Mouse (Mus musculus) bone marrow macrophage, adult 2 months (primary cell): ENCODE data around the gene Cyp2j5. TPM values are rescaled to one million over a fixed set of nuclear protein-coding genes. Genes with fewer than 3 reads are reported as not detected.

ENCODE experiments used
- H3K27ac ChIP-seq: 2 replicates; pipeline ENCODE4 v1.5.1; 2012; ENCODE audit warnings: low read depth, low read length; ENCODE audit not compliant: insufficient read depth
- H3K4me1 ChIP-seq: 2 replicates; pipeline ENCODE4 v1.6.1; 2012; ENCODE audit warnings: low read length; ENCODE audit not compliant: control insufficient read depth, insufficient read depth
- H3K4me3 ChIP-seq: 2 replicates; pipeline ENCODE4 v1.5.1; 2012; ENCODE audit warnings: mild to moderate bottlenecking, low read length, moderate library complexity; ENCODE audit not compliant: insufficient read depth
- CTCF ChIP-seq: IDR thresholded peaks from 2 replicates; pipeline ENCODE4 v1.5.1; 2012; ENCODE audit warnings: low read depth, mild to moderate bottlenecking, low read length, moderate library complexity
- POLR2A ChIP-seq: IDR thresholded peaks from 2 replicates; pipeline ENCODE4 v1.6.1; 2012; ENCODE audit warnings: mild to moderate bottlenecking, low read depth, low read length, borderline replicate concordance
- polyA plus RNA-seq: library from polyadenylated mRNA; stranded (reverse); fragments of >200 nt; gene quantifications from 2 replicates; pipeline ENCODE4 v1.2.4, GENCODE M21; 2012; ENCODE audit not compliant: missing spikeins, insufficient read depth, insufficient read length

The Cyp2j5 gene
- not detected in 2 replicates for polyA plus RNA-seq

- Histone ChIP-seq H3K27ac (no peak within 1 kb of the TSS), H3K4me3 (no peak within 1 kb of the TSS), H3K4me1 (no peaks in the 10 kb centered on the region)
- TF ChIP-seq CTCF (no peak), POLR2A (no peak)
Measured at GRCm38 (mm10) chr4:96663991-96664390, at the start of gene Cyp2j5. Cyp2j5 (minus strand) TSS chr4:96664154.

GRCm38 (mm10) chr4:96705281-96705951, 41.5 kb upstream of the Cyp2j5 start:
- H3K4me3 ChIP-seq, result no peak overlapping the region
- no peak overlapping the region for H3K27ac ChIP-seq
- no peaks in the 10 kb centered on the region for H3K4me1 ChIP-seq
- no peak for TF ChIP-seq POLR2A
- TF ChIP-seq CTCF, result no peak

- Histone ChIP-seq H3K4me3 (no peak overlapping the region), H3K4me1 (no peaks in the 10 kb centered on the region), H3K27ac (no peak overlapping the region)
- TF ChIP-seq CTCF, result no peak
- TF ChIP-seq POLR2A, result no peak
Measured at GRCm38 (mm10) chr4:96698218-96698561, 34.2 kb upstream of the Cyp2j5 start.

- TF ChIP-seq CTCF (no peak), POLR2A (no peak)
- no peak overlapping the region for H3K4me3 ChIP-seq
- no peak overlapping the region for H3K27ac ChIP-seq
Measured at GRCm38 (mm10) chr4:96697511-96698217, 33.7 kb upstream of the Cyp2j5 start.

GRCm38 (mm10) chr4:96696614-96697360, 32.8 kb upstream of the Cyp2j5 start:
- Histone ChIP-seq H3K4me3 (no peak overlapping the region), H3K27ac (no peak overlapping the region), H3K4me1 (no peaks in the 10 kb centered on the region)
- TF ChIP-seq POLR2A (no peak), CTCF (0 out of 2 replicates have a peak, but pooled peaks have one; percentile 16)

More at GRCm38 (mm10) chr4:96697511-96698217, 33.7 kb upstream of the Cyp2j5 start:
- H3K4me1 ChIP-seq, result no peaks in the 10 kb centered on the region

- H3K4me3 ChIP-seq, result no peak overlapping the region
- no peak overlapping the region for H3K27ac ChIP-seq
- H3K4me1 ChIP-seq, result no peaks in the 10 kb centered on the region
- TF ChIP-seq CTCF, result no peak
- TF ChIP-seq POLR2A, result no peak
Measured at GRCm38 (mm10) chr4:96687358-96687803, 23.4 kb upstream of the Cyp2j5 start.

- TF ChIP-seq POLR2A, result no peak
- TF ChIP-seq CTCF, result no peak
- no peak overlapping the region for H3K4me3 ChIP-seq
- no peaks in the 10 kb centered on the region for H3K4me1 ChIP-seq
- H3K27ac ChIP-seq, result no peak overlapping the region
Measured at GRCm38 (mm10) chr4:96683474-96683873, 19.5 kb upstream of the Cyp2j5 start.

- no peak for TF ChIP-seq CTCF
- TF ChIP-seq POLR2A, result no peak
- no peaks in the 10 kb centered on the region for H3K4me1 ChIP-seq
- H3K4me3 ChIP-seq, result no peak overlapping the region
- H3K27ac ChIP-seq, result no peak overlapping the region
Measured at GRCm38 (mm10) chr4:96680966-96681365, 17.0 kb upstream of the Cyp2j5 start.

- TF ChIP-seq CTCF (no peak), POLR2A (no peak)
- no peaks in the 10 kb centered on the region for H3K4me1 ChIP-seq
- no peak overlapping the region for H3K27ac ChIP-seq
- H3K4me3 ChIP-seq, result no peak overlapping the region
Measured at GRCm38 (mm10) chr4:96680233-96680632, 16.3 kb upstream of the Cyp2j5 start.

- H3K27ac ChIP-seq, result no peak overlapping the region
- H3K4me3 ChIP-seq, result no peak overlapping the region
- no peaks in the 10 kb centered on the region for H3K4me1 ChIP-seq
- TF ChIP-seq CTCF, result no peak
- no peak for TF ChIP-seq POLR2A
Measured at GRCm38 (mm10) chr4:96664668-96665454, 907 bp upstream of the Cyp2j5 start.
